Mouse (Mus musculus) heart, embryonic 13.5 days (tissue): ENCODE data around the gene Slc6a2. TPM values are rescaled to one million over a fixed set of nuclear protein-coding genes. Genes with fewer than 3 reads are reported as not detected.

ENCODE experiments used
- ATAC-seq: fragments of 200-750 bp; cut with Nextera tagmentation; 2 replicates; pipeline ENCODE4 v1.8.0; 2017; ENCODE audit warnings: moderate TSS enrichment; ENCODE audit not compliant: insufficient number of reproducible peaks, low FRiP score, low TSS enrichment; ENCODE audit errors: extremely low read depth
- H3K27ac ChIP-seq: fragments of 300-500 bp; sonication (generic); replicated peaks from 2 replicates; pipeline ENCODE4 v1.5.1; 2015; ENCODE audit warnings: moderate library complexity, mild to moderate bottlenecking, inconsistent platforms
- H3K27me3 ChIP-seq: fragments of 300-500 bp; sonication (generic); replicated peaks from 2 replicates; pipeline ENCODE4 v1.6.1; 2015; ENCODE audit warnings: mild to moderate bottlenecking, inconsistent platforms
- H3K36me3 ChIP-seq: fragments of 300-500 bp; sonication (generic); 2 replicates; pipeline ENCODE4 v1.6.1; 2015; ENCODE audit warnings: mild to moderate bottlenecking, inconsistent platforms
- H3K4me1 ChIP-seq: fragments of 300-500 bp; sonication (generic); 2 replicates; pipeline ENCODE4 v1.6.1; 2015; ENCODE audit warnings: inconsistent platforms
- H3K4me2 ChIP-seq: fragments of 300-500 bp; sonication (generic); 2 replicates; pipeline ENCODE4 v1.6.1; 2015; ENCODE audit warnings: inconsistent platforms, mild to moderate bottlenecking, moderate library complexity
- H3K4me3 ChIP-seq: fragments of 300-500 bp; sonication (generic); 2 replicates; pipeline ENCODE4 v1.5.1; 2015; ENCODE audit warnings: moderate library complexity, mild to moderate bottlenecking, inconsistent platforms
- H3K9ac ChIP-seq: fragments of 300-500 bp; sonication (generic); 2 replicates; pipeline ENCODE4 v1.6.1; 2015; ENCODE audit warnings: inconsistent platforms, mild to moderate bottlenecking, moderate library complexity
- H3K9me3 ChIP-seq: fragments of 300-500 bp; sonication (generic); 2 replicates; pipeline ENCODE4 v1.6.1; 2016; ENCODE audit warnings: inconsistent platforms
- WGBS: fragments of 180-500 bp; shearing (Covaris S2); methylation state at CpG from one replicate; pipeline ENCODE4 v1.1.7; 2015; ENCODE audit warnings: mixed read lengths; 5-methylcytosine and 5-hydroxymethylcytosine counted together
- polyA plus RNA-seq: library from polyadenylated mRNA; unstranded; fragments of >200 nt; fragmentation: Nextera tagmentation; extraction: Ambion mirVana; gene quantifications from 2 replicates; pipeline ENCODE4 v1.2.1, GENCODE M21; 2015

Slc6a2 gene
- polyA plus RNA-seq, 1 experiment from 2014 or later: 0.04 TPM

DNA sequence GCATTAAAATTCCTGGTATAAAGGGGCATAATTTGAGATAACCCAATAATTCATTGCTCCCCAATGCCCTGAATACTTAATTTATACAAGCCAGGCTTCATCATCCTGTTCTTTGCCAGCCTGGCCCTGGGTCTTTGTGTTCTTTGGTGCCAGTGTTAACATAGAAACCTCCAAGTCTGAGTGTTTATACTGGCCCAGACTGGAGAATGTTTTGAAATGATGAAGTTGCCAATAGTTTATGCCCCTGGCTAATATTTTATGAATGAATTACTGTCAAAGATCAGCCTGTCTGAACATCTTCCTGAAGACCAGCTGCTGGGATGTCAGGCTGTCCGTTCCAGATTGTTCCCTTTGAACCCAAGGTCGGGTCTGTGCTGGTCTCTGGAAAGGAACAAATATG is 4.7 kb downstream of the Slc6a2 start:
- no peak overlapping the region for H3K4me2 ChIP-seq
- ATAC-seq: no peak
- H3K4me3 ChIP-seq: no peak overlapping the region
- no peaks in the 10 kb centered on the region for H3K9me3 ChIP-seq
- no peak overlapping the region for H3K27ac ChIP-seq
- 62% methylated on average over 2 of the region's 2 CpGs for WGBS
- H3K4me1 ChIP-seq: peaks cover 16% of the 10 kb centered on the region
- no peak overlapping the region for H3K9ac ChIP-seq
- peaks cover 56% of the 10 kb centered on the region for H3K27me3 ChIP-seq
- no peaks in the 10 kb centered on the region for H3K36me3 ChIP-seq

- ATAC-seq: peak; percentile 47; the same call in 1 of the 2 replicates
- no peaks in the 10 kb centered on the region for H3K27me3 ChIP-seq
- H3K27ac ChIP-seq: no peak overlapping the region
- H3K4me2 ChIP-seq: no peak overlapping the region
- H3K36me3 ChIP-seq: no peaks in the 10 kb centered on the region
- H3K9ac ChIP-seq: no peak overlapping the region
- 45% methylated on average over 5 of the region's 5 CpGs for WGBS
- peaks cover 11% of the 10 kb centered on the region; the same call in 1 of the 2 replicates for H3K4me1 ChIP-seq
- H3K4me3 ChIP-seq: no peak overlapping the region
- no peaks in the 10 kb centered on the region for H3K9me3 ChIP-seq
Measured at GRCm38 (mm10) chr8:92972949-92973348, 13.1 kb downstream of the Slc6a2 start.

DNA sequence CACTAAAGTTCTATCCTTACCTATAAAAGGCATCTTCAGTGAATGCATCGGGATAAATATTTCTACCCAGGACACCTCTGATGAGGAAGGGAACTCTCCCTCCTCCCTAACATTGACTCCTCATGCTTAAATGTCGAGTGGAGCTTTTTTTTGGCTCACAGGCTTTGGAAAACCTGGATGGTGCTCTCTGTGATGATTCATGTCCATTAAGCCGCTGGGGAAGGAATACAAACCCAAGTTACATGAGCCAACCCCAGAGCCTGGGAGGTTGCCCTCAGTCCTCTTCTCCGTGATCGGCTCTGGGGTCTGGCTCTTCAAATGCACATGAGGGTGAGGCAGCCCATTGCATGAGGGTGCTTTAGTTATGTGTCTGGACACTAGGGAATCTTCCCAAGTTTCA is 16.8 kb downstream of the Slc6a2 start:
- peaks cover 11% of the 10 kb centered on the region; the same call in 1 of the 2 replicates for H3K4me1 ChIP-seq
- H3K4me2 ChIP-seq: no peak overlapping the region
- H3K9me3 ChIP-seq: no peaks in the 10 kb centered on the region
- 72% methylated on average over 5 of the region's 5 CpGs for WGBS
- no peak overlapping the region for H3K4me3 ChIP-seq
- H3K36me3 ChIP-seq: no peaks in the 10 kb centered on the region
- no peak overlapping the region for H3K9ac ChIP-seq
- H3K27me3 ChIP-seq: no peaks in the 10 kb centered on the region
- H3K27ac ChIP-seq: no peak overlapping the region
- ATAC-seq: no peak

GRCm38 (mm10) chr8:92982491-92982890 is 22.6 kb downstream of the Slc6a2 start:
- H3K9me3 ChIP-seq: no peaks in the 10 kb centered on the region
- no peak overlapping the region for H3K9ac ChIP-seq
- no peak for ATAC-seq
- H3K4me2 ChIP-seq: no peak overlapping the region
- H3K4me3 ChIP-seq: no peak overlapping the region
- H3K36me3 ChIP-seq: no peaks in the 10 kb centered on the region
- no peaks in the 10 kb centered on the region for H3K4me1 ChIP-seq
- H3K27me3 ChIP-seq: no peaks in the 10 kb centered on the region
- H3K27ac ChIP-seq: no peak overlapping the region
- WGBS: 62% methylated on average over 3 of the region's 3 CpGs

DNA sequence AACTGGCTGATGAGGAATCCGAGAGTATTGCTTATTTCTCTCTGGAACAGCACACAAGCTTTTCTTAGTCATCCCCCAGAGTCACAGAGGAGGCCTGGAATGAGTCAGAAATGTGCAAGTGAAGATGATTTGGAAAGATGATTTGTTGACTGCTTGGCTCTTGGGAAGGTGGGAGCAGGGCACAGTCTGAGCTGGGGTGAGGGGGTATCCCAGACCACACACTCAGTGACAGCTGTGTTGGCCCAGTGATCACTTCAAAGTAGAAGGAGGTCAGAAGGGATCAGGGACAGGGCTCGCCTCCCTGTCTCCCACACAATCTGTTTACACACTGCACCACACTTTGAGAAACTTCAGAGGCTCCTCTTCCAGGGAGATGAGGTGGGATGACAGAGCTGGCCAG is 24.5 kb downstream of the Slc6a2 start:
- H3K4me2 ChIP-seq: no peak overlapping the region
- H3K4me1 ChIP-seq: no peaks in the 10 kb centered on the region
- 58% methylated on average over 2 of the region's 2 CpGs for WGBS
- no peaks in the 10 kb centered on the region for H3K36me3 ChIP-seq
- no peak for ATAC-seq
- no peaks in the 10 kb centered on the region for H3K9me3 ChIP-seq
- no peak overlapping the region for H3K27ac ChIP-seq
- H3K4me3 ChIP-seq: no peak overlapping the region
- H3K9ac ChIP-seq: no peak overlapping the region
- no peaks in the 10 kb centered on the region for H3K27me3 ChIP-seq

- no peak for ATAC-seq
- Histone ChIP-seq H3K9ac (no peak overlapping the region), H3K27me3 (0 out of 2 replicates have a peak, but pooled peaks cover 12% of the 10 kb centered on the region), H3K9me3 (no peaks in the 10 kb centered on the region), H3K4me2 (no peak overlapping the region), H3K4me3 (no peak overlapping the region), H3K4me1 (peaks cover 5% of the 10 kb centered on the region; the same call in 1 of the 2 replicates), H3K36me3 (no peaks in the 10 kb centered on the region), H3K27ac (no peak overlapping the region)
- WGBS: 21% methylated on average over 5 of the region's 5 CpGs
Measured at GRCm38 (mm10) chr8:92996840-92997239, 37.0 kb downstream of the Slc6a2 start.

DNA sequence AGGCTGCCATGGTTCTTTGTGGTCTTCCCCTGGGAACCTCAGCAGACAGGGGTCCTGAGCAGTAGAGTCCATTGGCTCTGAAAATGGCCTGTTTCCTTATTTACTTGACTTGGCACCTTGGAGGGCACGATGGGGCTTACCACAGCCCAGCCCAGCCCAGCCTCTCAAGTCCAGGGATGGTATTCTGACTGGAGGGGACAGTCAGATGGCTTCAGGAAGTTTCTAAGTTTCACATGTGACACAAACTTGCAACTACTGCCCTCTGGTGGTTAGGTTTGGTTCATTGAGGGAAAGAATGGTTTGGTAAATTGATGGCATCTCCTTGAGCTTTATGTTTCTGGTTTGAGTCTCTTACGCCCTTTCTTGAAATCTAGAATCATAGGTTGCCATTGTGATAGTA is 38.7 kb downstream of the Slc6a2 start:
- Histone ChIP-seq H3K4me2 (no peak overlapping the region), H3K36me3 (no peaks in the 10 kb centered on the region), H3K4me3 (no peak overlapping the region), H3K9me3 (no peaks in the 10 kb centered on the region), H3K9ac (no peak overlapping the region), H3K27ac (no peak overlapping the region), H3K27me3 (0 out of 2 replicates have a peak, but pooled peaks cover 12% of the 10 kb centered on the region), H3K4me1 (peaks cover 5% of the 10 kb centered on the region; the same call in 1 of the 2 replicates)
- WGBS: 29% methylated on average over 2 of the region's 2 CpGs
- ATAC-seq: no peak

GRCm38 (mm10) chr8:93010286-93010685 is 50.4 kb downstream of the Slc6a2 start:
- H3K4me3 ChIP-seq: no peak overlapping the region
- H3K4me2 ChIP-seq: no peak overlapping the region
- ATAC-seq: no peak
- peaks cover 6% of the 10 kb centered on the region for H3K4me1 ChIP-seq
- no peaks in the 10 kb centered on the region for H3K9me3 ChIP-seq
- 19% methylated on average over 5 of the region's 5 CpGs for whole genome bisulfite sequencing
- no peaks in the 10 kb centered on the region for H3K36me3 ChIP-seq
- no peaks in the 10 kb centered on the region for H3K27me3 ChIP-seq
- no peak overlapping the region for H3K27ac ChIP-seq
- no peak overlapping the region for H3K9ac ChIP-seq

DNA sequence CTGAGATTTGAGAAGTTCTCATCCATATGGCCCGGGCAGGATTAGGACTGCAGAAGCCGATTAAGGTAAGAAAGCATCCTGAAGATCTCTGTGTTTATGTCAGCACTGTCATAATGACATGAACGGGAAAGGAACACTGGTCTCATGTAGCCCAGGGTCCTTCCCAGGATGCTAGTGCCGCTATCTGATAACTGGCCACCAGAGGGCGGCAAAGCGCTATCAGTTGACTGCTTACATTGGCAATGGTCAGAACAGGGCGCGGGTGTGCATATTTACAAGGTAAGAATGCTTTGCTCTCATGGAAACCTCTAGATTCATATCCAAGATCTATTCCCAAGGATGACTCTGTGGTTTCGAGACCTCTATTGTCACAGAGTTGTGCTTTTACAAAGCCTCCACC is 51.6 kb downstream of the Slc6a2 start:
- Histone ChIP-seq H3K9ac (no peak overlapping the region), H3K4me3 (no peak overlapping the region), H3K4me1 (peaks cover 6% of the 10 kb centered on the region), H3K36me3 (no peaks in the 10 kb centered on the region), H3K27ac (no peak overlapping the region), H3K4me2 (no peak overlapping the region), H3K9me3 (no peaks in the 10 kb centered on the region), H3K27me3 (no peaks in the 10 kb centered on the region)
- ATAC-seq: no peak
- 7% methylated on average over 9 of the region's 9 CpGs for WGBS

GRCm38 (mm10) chr8:93012226-93012625 is 52.3 kb downstream of the Slc6a2 start:
- no peak for ATAC-seq
- Histone ChIP-seq H3K9me3 (no peaks in the 10 kb centered on the region), H3K27me3 (no peaks in the 10 kb centered on the region), H3K27ac (no peak overlapping the region), H3K4me1 (peaks cover 6% of the 10 kb centered on the region), H3K4me3 (no peak overlapping the region), H3K4me2 (no peak overlapping the region), H3K9ac (no peak overlapping the region), H3K36me3 (no peaks in the 10 kb centered on the region)
- WGBS: 68% methylated on average over 6 of the region's 6 CpGs

DNA sequence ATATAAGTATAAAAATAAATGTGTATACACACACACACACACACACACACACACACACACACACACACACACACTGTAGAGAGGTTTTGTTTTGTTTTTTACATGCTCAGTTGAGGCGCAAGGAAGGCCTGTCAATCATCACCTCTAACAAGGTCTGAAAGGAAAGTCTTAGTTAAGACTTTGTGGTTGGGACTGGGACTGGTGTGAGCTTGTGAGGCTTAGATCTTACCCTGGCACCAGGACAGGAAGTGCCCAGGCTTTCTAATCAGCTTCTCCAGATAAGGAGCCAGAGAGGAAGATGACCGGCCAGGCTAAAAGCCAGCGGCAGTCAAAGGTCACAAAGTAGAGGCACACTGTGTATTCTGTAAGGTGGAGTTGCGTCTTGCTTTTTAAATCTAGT is 54.4 kb downstream of the Slc6a2 start:
- H3K36me3 ChIP-seq: no peaks in the 10 kb centered on the region
- H3K9me3 ChIP-seq: no peaks in the 10 kb centered on the region
- H3K4me3 ChIP-seq: no peak overlapping the region
- no peak overlapping the region for H3K9ac ChIP-seq
- no peak overlapping the region for H3K27ac ChIP-seq
- no peak overlapping the region for H3K4me2 ChIP-seq
- H3K4me1 ChIP-seq: peaks cover 6% of the 10 kb centered on the region
- H3K27me3 ChIP-seq: no peaks in the 10 kb centered on the region
- no peak for ATAC-seq
- 17% methylated on average over 4 of the region's 4 CpGs for WGBS

GRCm38 (mm10) chr8:93021738-93022137 is 61.9 kb downstream of the Slc6a2 start:
- WGBS: 63% methylated on average over 5 of the region's 5 CpGs
- H3K9ac ChIP-seq: no peak overlapping the region
- no peaks in the 10 kb centered on the region for H3K36me3 ChIP-seq
- no peak overlapping the region for H3K27ac ChIP-seq
- H3K9me3 ChIP-seq: no peaks in the 10 kb centered on the region
- H3K4me2 ChIP-seq: no peak overlapping the region
- no peak for ATAC-seq
- H3K4me1 ChIP-seq: no peaks in the 10 kb centered on the region
- H3K4me3 ChIP-seq: no peak overlapping the region
- no peaks in the 10 kb centered on the region for H3K27me3 ChIP-seq
